Mouse (Mus musculus): ENCODE results near the gene Adamts20. TPM values are rescaled to one million over a fixed set of nuclear protein-coding genes. Genes with fewer than 3 reads are reported as not detected.

The Adamts20 gene
- total and polyA plus RNA-seq, 3 experiments = 2.1 to 3.6 TPM; not detected in 1

- no peak overlapping the region for H3K27ac ChIP-seq (ENCODE audit: control insufficient read depth, low read depth, low read length)
- DNase-seq (ENCODE audit: low read depth, low spot score) = no peak
- no peak for TF ChIP-seq ZC3H11A (IDR thresholded peaks at IDR 0.05; ENCODE audit: low read depth, low read length)
- no peak for TF ChIP-seq ZNF384 (IDR thresholded peaks at IDR 0.05; ENCODE audit: low read depth, low read length)
- TF ChIP-seq ELF1 (IDR thresholded peaks at IDR 0.05; ENCODE audit: low read depth, low read length) = no peak
- TF ChIP-seq KAT2A (conservative IDR thresholded peaks at IDR 0.05; ENCODE audit: low read depth, low read length) = no peak
- TF ChIP-seq RAD21 (IDR thresholded peaks at IDR 0.05; ENCODE audit: low read depth, low read length) = no peak
- TF ChIP-seq UBTF (IDR thresholded peaks at IDR 0.05; ENCODE audit: borderline replicate concordance, insufficient read depth, low read depth, low read length) = no peak
- no peak for TF ChIP-seq MAFK (IDR thresholded peaks at IDR 0.05; ENCODE audit: borderline replicate concordance, low read depth, low read length)
- TF ChIP-seq TAL1 (IDR thresholded peaks at IDR 0.05; ENCODE audit: low read length) = no peak
These were observed 237.8 kb downstream of the Adamts20 start for GRCm38 (mm10) chr15:94227388-94227787.

GRCm38 (mm10) chr15:94223101-94223500 lies 242.1 kb downstream of the Adamts20 start:
- no peak for DNase-seq (ENCODE audit: low read depth, low spot score)
- no peaks in the 10 kb centered on the region for H3K9me3 ChIP-seq (replicated peaks; ENCODE audit: insufficient read depth, low read length)
- H3K9ac ChIP-seq (ENCODE audit: control insufficient read depth, low read depth, low read length, poor library complexity, severe bottlenecking) = no peak overlapping the region
- H3K36me3 ChIP-seq (ENCODE audit: control insufficient read depth in 1 of 2, insufficient read depth in 2 of 2, low read length in 2 of 2) = no peaks in the 10 kb centered on the region
- no peak for TF ChIP-seq MEF2A (IDR thresholded peaks at IDR 0.05; ENCODE audit: extremely low read depth, insufficient replicate concordance, low read depth, low read length, poor library complexity, severe bottlenecking)
- no peak for TF ChIP-seq NELFE (IDR thresholded peaks at IDR 0.05; ENCODE audit: low read depth, low read length)
- TF ChIP-seq JUND (IDR thresholded peaks at IDR 0.05; ENCODE audit: low read depth, low read length) = no peak
- TF ChIP-seq MYC (IDR thresholded peaks at IDR 0.05; ENCODE audit: low read depth, low read length) = no peak
- no peak for TF ChIP-seq POLR2AphosphoS5 (IDR thresholded peaks at IDR 0.05; ENCODE audit: borderline replicate concordance, low read depth, low read length)
- TF ChIP-seq CHD2 (IDR thresholded peaks at IDR 0.05; ENCODE audit: low read length) = no peak
- no peak for TF ChIP-seq UBTF (IDR thresholded peaks at IDR 0.05; ENCODE audit: borderline replicate concordance, insufficient read depth, low read depth, low read length)
- TF ChIP-seq NRF1 (IDR thresholded peaks at IDR 0.05; ENCODE audit: insufficient read depth, low read depth, low read length, poor library complexity, severe bottlenecking) = no peak
- no peak for TF ChIP-seq SMC3 (IDR thresholded peaks at IDR 0.05; ENCODE audit: low read depth, low read length)
- TF ChIP-seq SIN3A (IDR thresholded peaks at IDR 0.05; ENCODE audit: low read length) = no peak
- H3K27ac ChIP-seq (ENCODE audit: control insufficient read depth, low read depth, low read length) = no peak overlapping the region
- H3K4me3 ChIP-seq (ENCODE audit: control insufficient read depth in 1 of 2, insufficient read depth in 1 of 2, low read depth in 2 of 2, low read length in 2 of 2) = no peak overlapping the region
- no peaks in the 10 kb centered on the region for H3K4me1 ChIP-seq (ENCODE audit: control insufficient read depth in 1 of 2, insufficient read depth in 2 of 2, low read length in 2 of 2)
- H3K79me2 ChIP-seq (ENCODE audit: control insufficient read depth, insufficient read depth, low read length, poor library complexity) = no peaks in the 10 kb centered on the region
- H3K27me3 ChIP-seq (ENCODE audit: control insufficient read depth in 1 of 2, insufficient read depth in 2 of 2, low read length in 2 of 2) = no peaks in the 10 kb centered on the region

More at GRCm38 (mm10) chr15:94227388-94227787, 237.8 kb downstream of the Adamts20 start:
- Histone ChIP-seq H3K4me3 (ENCODE audit: control insufficient read depth in 1 of 2, insufficient read depth in 1 of 2, low read depth in 2 of 2, low read length in 2 of 2) (no peak overlapping the region), H3K9ac (ENCODE audit: control insufficient read depth, low read depth, low read length, poor library complexity, severe bottlenecking) (no peak overlapping the region), H3K9me3 (replicated peaks; ENCODE audit: insufficient read depth, low read length) (no peaks in the 10 kb centered on the region), H3K36me3 (ENCODE audit: control insufficient read depth in 1 of 2, insufficient read depth in 2 of 2, low read length in 2 of 2) (no peaks in the 10 kb centered on the region), H3K27me3 (ENCODE audit: control insufficient read depth in 1 of 2, insufficient read depth in 2 of 2, low read length in 2 of 2) (peaks cover 0 to 2% of the 10 kb centered on the region in 2 experiments; a peak in 1 of 4 replicates), H3K4me1 (ENCODE audit: control insufficient read depth in 1 of 2, insufficient read depth in 2 of 2, low read length in 2 of 2) (no peaks in the 10 kb centered on the region), H3K79me2 (ENCODE audit: control insufficient read depth, insufficient read depth, low read length, poor library complexity) (no peaks in the 10 kb centered on the region)

All from MEL (cell line).